Mouse (Mus musculus): ENCODE measurements around the gene Olfr1138. TPM values are rescaled to one million over a fixed set of nuclear protein-coding genes. Genes with fewer than 3 reads are reported as not detected.

Olfr1138 gene
- total RNA-seq (2023) = not detected

GRCm38 (mm10) chr2:87739878-87740277 lies at the start of gene Olfr1138:
Gene Olfr1138, minus strand, starts transcription at chr2:87739978.

DNA sequence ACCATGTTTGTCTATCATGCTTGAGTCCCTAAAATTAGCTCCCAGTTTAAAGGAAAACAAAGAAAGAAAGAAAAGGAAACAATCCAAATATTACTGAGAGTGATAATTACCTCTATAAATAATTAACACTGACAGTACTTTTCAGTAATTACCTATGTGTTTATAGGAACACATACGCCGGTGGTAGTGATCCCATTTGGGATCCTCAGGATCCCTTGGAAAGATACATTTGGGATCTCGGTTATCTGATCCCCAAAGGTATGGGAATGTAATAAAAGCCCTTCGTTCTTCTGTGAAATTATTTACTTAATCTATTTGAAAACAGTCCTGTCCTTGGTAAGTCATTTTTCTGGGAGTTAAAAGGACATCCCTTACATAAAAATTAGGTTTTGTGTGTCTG lies 39.4 kb upstream of the Olfr1138 start, which contains the start of gene Olfr152:
Olfr152 (plus strand) TSS at position 301 of the 400 bp plus-strand sequence.

GRCm38 (mm10) chr2:87753891-87754290 lies 14.1 kb upstream of the Olfr1138 start, which contains the start of gene Olfr1141:
Gene Olfr1141, minus strand, starts transcription at chr2:87753991.

DNA sequence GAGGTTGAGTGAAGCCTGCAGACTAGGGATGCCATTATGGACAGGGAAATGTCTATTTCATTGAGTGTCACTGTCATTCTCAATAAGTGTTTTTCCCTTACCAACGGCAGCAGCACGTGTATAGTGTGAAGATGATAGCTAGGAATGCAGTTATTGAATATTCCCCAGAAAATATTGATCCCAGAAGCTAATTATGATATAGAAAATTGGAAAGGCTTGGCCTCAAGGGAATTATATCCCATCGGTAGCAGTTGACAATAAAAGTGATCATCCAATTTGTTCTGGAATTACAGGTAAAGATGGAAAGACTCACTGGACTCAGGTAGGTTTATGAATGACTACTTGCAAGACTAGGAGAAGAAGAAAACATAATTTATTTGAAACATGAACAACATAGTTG lies 3.7 kb upstream of the Olfr1138 start, which contains the start of gene Olfr1140:
Olfr1140 (plus strand) TSS at position 301 of the 400 bp plus-strand sequence.

DNA sequence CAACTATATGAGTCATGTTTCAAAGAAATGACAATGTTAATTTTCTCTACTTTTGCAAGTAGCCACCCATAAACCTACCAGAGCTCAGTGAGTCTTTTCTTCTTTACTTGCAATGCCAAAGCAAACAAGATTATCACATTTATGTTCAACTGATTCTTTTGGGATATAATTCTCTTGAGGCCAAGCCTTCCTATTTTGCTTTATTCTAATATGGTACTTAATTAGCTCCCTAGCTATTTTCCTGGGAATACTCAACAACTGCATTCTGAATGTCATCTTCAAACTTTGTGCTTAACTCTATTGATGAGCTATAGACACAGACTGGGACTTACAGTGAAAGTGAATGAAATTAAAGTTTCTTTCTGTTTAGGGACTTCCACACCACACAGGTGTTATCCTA lies 26.7 kb downstream of the Olfr1138 start, which contains the start of gene Olfr1137:
Olfr1137 (minus strand) TSS at position 101 of the 400 bp plus-strand sequence.

DNA sequence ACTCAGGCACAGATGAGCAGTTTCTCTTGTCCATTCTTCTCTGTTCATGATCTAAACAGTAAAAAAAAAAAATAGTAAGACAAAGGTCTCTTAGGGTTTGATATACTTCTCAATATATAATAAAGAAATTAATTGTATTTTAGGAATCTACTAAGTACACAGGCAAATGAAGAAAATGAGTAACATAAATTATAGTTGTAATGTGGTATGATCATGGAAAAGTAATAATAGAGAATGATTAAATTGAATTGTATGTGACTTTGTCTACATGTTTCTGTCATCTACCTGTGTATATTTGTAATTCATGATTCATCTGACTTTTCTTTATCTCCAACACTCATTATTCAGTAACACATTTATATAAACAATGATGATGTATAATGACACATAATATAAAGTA lies 45.9 kb downstream of the Olfr1138 start, which contains the start of gene Olfr1136:
Olfr1136 (minus strand) TSS at position 101 of the 400 bp plus-strand sequence.

Other genes with a start within 250 kb of the Olfr1138 start
- not detected for gene Pramel7, start 242.9 kb downstream of the Olfr1138 start, total RNA-seq (2023)
- not detected for gene Pramel6, start 233.4 kb downstream of the Olfr1138 start, total RNA-seq (2023)
- not detected for gene Olfr153, start 208.2 kb downstream of the Olfr1138 start, total RNA-seq (2023)
- not detected for gene Olfr1128, start 194.4 kb downstream of the Olfr1138 start, total RNA-seq (2023)
- not detected for gene Olfr1129, start 166.1 kb downstream of the Olfr1138 start, total RNA-seq (2023)
- gene Olfr1130, start 133.8 kb downstream of the Olfr1138 start, total RNA-seq (2023) = not detected
- gene Olfr1131, start 112.9 kb downstream of the Olfr1138 start, total RNA-seq (2023) = not detected
- gene Olfr1132, start 102.4 kb downstream of the Olfr1138 start, total RNA-seq (2023) = not detected
- not detected for gene Olfr1133, start 92.6 kb downstream of the Olfr1138 start, total RNA-seq (2023)
- not detected for gene Olfr1134, start 81.5 kb downstream of the Olfr1138 start, total RNA-seq (2023)
- not detected for gene Olfr1135, start 66.3 kb downstream of the Olfr1138 start, total RNA-seq (2023)
- not detected for gene Olfr1136, start 46.0 kb downstream of the Olfr1138 start, total RNA-seq (2023)
- not detected for gene Olfr1137, start 26.8 kb downstream of the Olfr1138 start, total RNA-seq (2023)
- gene Olfr1140, start 3.8 kb upstream of the Olfr1138 start, total RNA-seq (2023) = not detected
- not detected for gene Olfr1141, start 14.0 kb upstream of the Olfr1138 start, total RNA-seq (2023)
- gene Olfr152, start 39.5 kb upstream of the Olfr1138 start, total RNA-seq (2023) = not detected
- gene Olfr1143, start 60.6 kb upstream of the Olfr1138 start, total RNA-seq (2023) = not detected
- not detected for gene Olfr1145, start 69.8 kb upstream of the Olfr1138 start, total RNA-seq (2023)
- gene Olfr1148, start 90.6 kb upstream of the Olfr1138 start, total RNA-seq (2023) = not detected
- gene Olfr1150-ps1, start 104.0 kb upstream of the Olfr1138 start, total RNA-seq (2023) = not detected
- not detected for gene Olfr1151, start 115.9 kb upstream of the Olfr1138 start, total RNA-seq (2023)
- gene Olfr1152, start 126.5 kb upstream of the Olfr1138 start, total RNA-seq (2023) = not detected
- gene Olfr1153, start 155.0 kb upstream of the Olfr1138 start, total RNA-seq (2023) = not detected
- not detected for gene Olfr1154, start 165.2 kb upstream of the Olfr1138 start, total RNA-seq (2023)
- not detected for gene Olfr1155, start 205.2 kb upstream of the Olfr1138 start, total RNA-seq (2023)
- gene Olfr1156, start 213.1 kb upstream of the Olfr1138 start, total RNA-seq (2023) = not detected
- gene Olfr1157, start 228.3 kb upstream of the Olfr1138 start, total RNA-seq (2023) = not detected
- not detected for gene Olfr74, start 234.7 kb upstream of the Olfr1138 start, total RNA-seq (2023)

All from monocyte, adult 59 days (primary cell).